Mouse (Mus musculus): ENCODE data around the gene Sdk2.
A peak's percentile ranks its signal among the peaks of the same experiment; 100 is the strongest.

Gene Sdk2

DNA sequence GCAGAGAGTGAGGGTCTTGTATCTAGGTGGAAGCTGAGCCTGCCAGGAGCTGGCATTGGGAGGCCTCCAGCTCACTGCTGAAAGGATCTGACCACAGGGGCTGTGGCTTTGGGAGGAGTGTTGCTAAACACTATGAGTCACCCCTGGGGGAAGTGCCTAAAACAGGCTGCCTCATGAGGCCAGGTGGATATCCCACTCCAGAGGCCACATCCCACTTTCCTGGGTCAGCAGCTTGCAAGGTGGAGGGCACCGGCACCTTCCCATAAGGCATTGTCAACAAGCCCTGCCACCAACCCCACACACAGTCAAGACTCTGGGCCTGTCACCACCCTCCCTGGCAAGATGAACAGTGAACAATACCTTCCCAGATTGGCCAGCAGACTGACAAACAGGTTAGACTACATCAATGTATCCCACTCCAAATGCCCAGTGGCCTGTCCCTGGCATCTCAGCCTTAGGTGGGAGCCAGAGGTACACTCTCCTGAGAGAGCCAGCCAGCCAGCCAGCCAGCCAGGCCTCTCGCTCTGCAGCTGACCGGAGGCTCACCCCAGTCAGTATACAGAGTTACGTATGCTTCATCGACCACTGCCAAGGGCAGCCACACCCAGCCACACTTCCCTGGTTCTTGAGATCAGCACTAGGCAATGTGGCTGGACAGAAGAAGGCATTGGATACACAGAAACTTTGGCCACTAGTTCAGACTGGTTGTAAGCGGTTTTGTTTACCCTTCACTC is 333.0 kb downstream of the Sdk2 start:
- peak; percentile 62 for DNase-seq

DNA sequence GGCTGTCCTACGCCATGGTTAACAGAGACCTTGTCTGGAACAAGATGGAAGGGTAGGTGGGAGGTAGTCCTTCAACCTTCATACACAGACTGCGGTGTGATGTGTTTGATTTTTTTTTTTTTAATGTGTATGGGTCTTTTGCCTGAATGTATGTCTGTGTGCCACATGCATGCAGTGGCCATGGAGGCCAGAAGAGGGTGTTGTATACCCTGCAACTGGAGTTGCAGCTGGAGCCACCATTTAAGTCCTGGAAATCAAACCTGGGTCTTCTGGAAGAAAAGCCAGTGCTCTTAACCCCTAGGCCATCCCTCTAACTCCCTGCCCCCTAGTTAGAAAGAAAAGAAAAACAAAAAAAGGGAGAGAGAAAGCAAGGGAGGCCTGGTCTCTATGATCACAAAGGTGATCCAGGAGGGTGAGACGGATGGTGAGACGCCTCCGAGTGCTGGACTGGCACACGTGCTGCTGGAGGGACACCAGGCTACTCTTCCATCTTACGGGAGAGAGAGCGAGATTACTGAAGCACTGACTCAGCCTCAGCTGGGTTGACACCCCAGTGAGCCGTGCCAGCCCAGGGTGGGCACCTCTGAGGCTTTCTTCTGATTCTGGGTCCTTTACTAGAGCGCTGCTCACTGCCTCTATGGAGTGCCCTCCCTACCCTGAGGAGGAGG is 334.8 kb downstream of the Sdk2 start:
- DNase-seq = no peak

- no peak for DNase-seq
Measured at GRCm38 (mm10) chr11:113730879-113731278, 336.0 kb downstream of the Sdk2 start.

- DNase-seq = peak; percentile 50
Measured at GRCm38 (mm10) chr11:113729917-113730316, 336.9 kb downstream of the Sdk2 start.

GRCm38 (mm10) chr11:113729239-113729638 is 337.6 kb downstream of the Sdk2 start:
- no peak for DNase-seq

- DNase-seq = no peak
Measured at GRCm38 (mm10) chr11:113727992-113728391, 338.9 kb downstream of the Sdk2 start.

- peak; percentile 62 for DNase-seq
Measured at GRCm38 (mm10) chr11:113726994-113727888, 339.6 kb downstream of the Sdk2 start.
